Mouse (Mus musculus) liver, embryonic 14.5 days (tissue): ENCODE results near the gene Rft1.

Experiments used
- CTCF ChIP-seq: IDR thresholded peaks from 2 replicates; pipeline ENCODE4 v1.5.1; 2016; ENCODE audit warnings: antibody characterized with exemption, low read depth, control low read depth
- EP300 ChIP-seq: IDR thresholded peaks from 2 replicates; pipeline ENCODE4 v1.6.1; 2016; ENCODE audit warnings: antibody characterized with exemption, low read depth

GRCm38 (mm10) chr14:30631834-30632233, 22.3 kb upstream of the Rft1 start:
- TF ChIP-seq EP300 (no peak), CTCF (no peak)
